Mouse (Mus musculus) embryonic facial prominence, embryonic 15.5 days (tissue): ENCODE results near the gene Boll. TPM values are rescaled to one million over a fixed set of nuclear protein-coding genes. Genes with fewer than 3 reads are reported as not detected.

ENCODE experiments used
- ATAC-seq: fragments of 200-750 bp; cut with Nextera tagmentation; 2 replicates; pipeline ENCODE4 v1.8.0; 2017; ENCODE audit warnings: low read depth, moderate TSS enrichment; ENCODE audit not compliant: insufficient number of reproducible peaks, low FRiP score, low TSS enrichment
- H3K27ac ChIP-seq: fragments of 300-500 bp; sonication (generic); replicated peaks from 2 replicates; pipeline ENCODE4 v1.5.1; 2015; ENCODE audit warnings: mild to moderate bottlenecking, inconsistent platforms
- H3K27me3 ChIP-seq: fragments of 300-500 bp; sonication (generic); 2 replicates; pipeline ENCODE4 v1.6.1; 2015; ENCODE audit warnings: inconsistent platforms
- H3K36me3 ChIP-seq: fragments of 300-500 bp; sonication (generic); 2 replicates; pipeline ENCODE4 v1.6.1; 2015; ENCODE audit warnings: mild to moderate bottlenecking, inconsistent platforms
- H3K4me1 ChIP-seq: fragments of 300-500 bp; sonication (generic); 2 replicates; pipeline ENCODE4 v1.6.1; 2015; ENCODE audit warnings: inconsistent platforms
- H3K4me2 ChIP-seq: fragments of 300-500 bp; sonication (generic); replicated peaks from 2 replicates; pipeline ENCODE4 v1.6.1; 2015; ENCODE audit warnings: mild to moderate bottlenecking, inconsistent platforms
- H3K4me3 ChIP-seq: fragments of 300-500 bp; sonication (generic); replicated peaks from 2 replicates; pipeline ENCODE4 v1.5.1; 2015; ENCODE audit warnings: mild to moderate bottlenecking, inconsistent platforms
- H3K9ac ChIP-seq: fragments of 300-500 bp; sonication (generic); 2 replicates; pipeline ENCODE4 v1.6.1; 2015; ENCODE audit warnings: inconsistent platforms
- H3K9me3 ChIP-seq: fragments of 300-500 bp; sonication (generic); replicated peaks from 2 replicates; pipeline ENCODE4 v1.6.1; 2016; ENCODE audit warnings: inconsistent platforms
- WGBS: fragments of 180-500 bp; shearing (Covaris S2); methylation state at CpG from one replicate; pipeline ENCODE4 v1.1.7; 2015; 5-methylcytosine and 5-hydroxymethylcytosine counted together
- polyA plus RNA-seq: library from polyadenylated mRNA; unstranded; fragments of >200 nt; fragmentation: Nextera tagmentation; extraction: Ambion mirVana; gene quantifications from 2 replicates; pipeline ENCODE4 v1.2.1, GENCODE M21; 2015

Gene Boll
- polyA plus RNA-seq, 1 experiment from 2014 or later = 0.32 TPM

DNA sequence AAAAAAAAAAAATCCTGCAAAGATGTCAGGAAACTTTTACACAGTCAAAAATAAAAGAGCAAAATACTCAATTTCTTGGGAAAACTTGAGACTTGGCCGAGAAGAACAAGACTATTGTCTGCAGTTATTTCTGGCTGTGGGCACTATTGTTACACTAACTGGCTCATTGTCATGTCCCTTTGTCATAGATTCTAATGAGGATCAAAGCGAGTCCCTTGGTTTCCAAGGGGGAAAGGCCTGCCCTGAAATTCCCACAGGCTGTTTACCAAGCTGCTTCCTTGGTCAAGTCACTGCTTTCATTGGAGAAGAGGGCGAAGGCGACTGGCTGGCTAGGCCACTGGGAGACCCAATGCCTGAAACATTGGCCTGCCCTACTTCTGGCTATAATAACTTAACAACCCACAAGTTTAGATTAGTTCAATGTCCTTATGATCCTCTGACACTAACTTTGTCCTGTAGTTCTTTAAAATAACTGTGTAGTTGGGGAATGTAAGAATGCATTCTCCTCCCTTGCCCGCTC lies 157.4 kb downstream of the Boll start:
- H3K36me3 ChIP-seq = peaks cover 6% of the 10 kb centered on the region

DNA sequence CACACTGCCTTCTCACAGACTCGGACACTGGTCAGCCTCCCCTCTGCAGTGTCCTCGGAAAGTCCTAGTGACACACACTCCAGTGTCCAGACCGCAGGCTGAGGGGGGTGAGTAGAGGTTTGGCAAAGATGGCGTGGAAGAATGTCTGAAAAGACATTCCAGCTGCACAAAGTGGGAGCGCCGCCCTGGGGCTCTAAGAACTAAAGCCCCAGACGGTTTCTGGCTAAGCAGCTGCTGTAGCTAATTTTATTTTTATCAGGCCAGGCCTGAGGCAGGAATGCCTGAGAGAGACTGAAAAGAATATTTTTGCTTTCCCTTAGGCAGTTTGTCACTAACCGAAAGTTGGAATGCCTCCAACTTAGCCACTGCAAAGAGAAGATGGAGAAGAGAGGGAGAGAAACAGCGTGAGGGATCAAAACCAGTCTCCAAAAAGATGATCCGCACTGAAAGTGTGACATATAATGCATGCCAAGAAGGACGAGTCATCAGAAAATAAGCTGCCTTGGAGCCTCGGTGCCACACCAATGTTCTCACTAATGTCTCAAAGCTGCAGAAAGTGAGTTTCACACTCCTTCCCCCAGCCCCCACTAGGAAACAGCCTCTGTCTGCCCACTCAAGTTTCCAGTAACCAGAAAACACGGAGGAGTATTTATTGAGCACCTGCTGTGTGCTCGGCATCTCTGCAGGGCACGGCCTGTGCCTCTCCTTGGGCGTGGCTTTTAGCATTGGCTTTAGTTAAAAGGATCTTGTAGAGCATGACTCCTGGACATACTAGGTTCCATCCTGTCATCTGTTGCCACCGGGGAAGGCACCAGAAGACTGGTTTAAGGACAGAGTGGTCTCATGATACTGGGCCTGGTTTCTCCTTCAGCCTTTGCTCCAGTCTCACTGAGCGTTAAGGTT lies 161.2 kb downstream of the Boll start:
- no peak overlapping the region for H3K4me3 ChIP-seq
- H3K27me3 ChIP-seq = no peaks in the 10 kb centered on the region
- no peaks in the 10 kb centered on the region for H3K9me3 ChIP-seq
- H3K36me3 ChIP-seq = peaks cover 12% of the 10 kb centered on the region
- no peak overlapping the region; the same call in 1 of the 2 replicates for H3K9ac ChIP-seq
- H3K27ac ChIP-seq = peak overlapping the region; percentile 82
- peak overlapping the region; percentile 17 for H3K4me2 ChIP-seq
- peak; percentile 77 for ATAC-seq
- peaks cover 21% of the 10 kb centered on the region for H3K4me1 ChIP-seq
- WGBS = 29% methylated on average over 18 of the region's 18 CpGs

More for the DNA sequence above, 157.4 kb downstream of the Boll start:
- Histone ChIP-seq H3K27ac (0 out of 2 replicates have a peak overlapping the region, but pooled peaks have one; percentile 39), H3K9ac (no peak overlapping the region), H3K27me3 (no peaks in the 10 kb centered on the region), H3K4me2 (no peak overlapping the region), H3K4me3 (no peak overlapping the region), H3K9me3 (no peaks in the 10 kb centered on the region), H3K4me1 (peaks cover 27% of the 10 kb centered on the region)
- 67% methylated on average over 5 of the region's 5 CpGs for WGBS
- no peak for ATAC-seq

DNA sequence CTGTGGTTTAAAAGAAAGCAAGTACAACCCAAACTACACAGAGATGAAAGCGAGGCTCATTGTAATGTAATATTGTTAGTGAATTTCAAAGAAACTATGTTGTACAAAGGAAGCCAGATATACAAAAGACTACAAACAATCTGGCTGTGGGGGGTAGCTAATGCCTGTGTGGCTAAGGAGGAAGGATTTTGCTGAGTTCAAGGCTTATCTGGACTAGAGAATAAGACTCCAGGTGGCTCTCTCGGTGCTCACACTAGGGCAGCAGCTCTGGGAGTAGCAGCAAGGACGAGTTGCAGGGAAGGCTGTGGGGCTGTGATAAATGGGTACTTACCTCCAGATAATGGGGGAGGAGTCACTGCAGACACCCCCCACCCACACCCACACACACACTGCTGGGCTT lies 164.6 kb downstream of the Boll start:
- no peak for ATAC-seq
- Histone ChIP-seq H3K9me3 (no peaks in the 10 kb centered on the region), H3K4me3 (no peak overlapping the region), H3K27ac (no peak overlapping the region), H3K27me3 (no peaks in the 10 kb centered on the region), H3K9ac (no peak overlapping the region), H3K36me3 (peaks cover 11% of the 10 kb centered on the region), H3K4me2 (no peak overlapping the region), H3K4me1 (peaks cover 29% of the 10 kb centered on the region)
- WGBS = 35% methylated on average over 3 of the region's 3 CpGs

Other genes with a start within 250 kb of the Boll start
- 126 and 134 TPM in 2 replicates for gene Mob4, start 232.2 kb downstream of the Boll start, polyA plus RNA-seq
- 23.1 and 23.3 TPM in 2 replicates for gene Rftn2, start 136.7 kb downstream of the Boll start, polyA plus RNA-seq
- gene Mars2, start 126.3 kb downstream of the Boll start, polyA plus RNA-seq = 2.4 and 2.5 TPM in 2 replicates
- 2.2 and 2.5 TPM in 2 replicates for gene Plcl1, start 42.5 kb upstream of the Boll start, polyA plus RNA-seq